Mouse (Mus musculus): ENCODE measurements around the gene Rab31. TPM values are rescaled to one million over a fixed set of nuclear protein-coding genes. Genes with fewer than 3 reads are reported as not detected.

Rab31 gene
- polyA plus RNA-seq (2012; rRNA removed) = 53.2 and 56.6 TPM in 2 replicates

DNA sequence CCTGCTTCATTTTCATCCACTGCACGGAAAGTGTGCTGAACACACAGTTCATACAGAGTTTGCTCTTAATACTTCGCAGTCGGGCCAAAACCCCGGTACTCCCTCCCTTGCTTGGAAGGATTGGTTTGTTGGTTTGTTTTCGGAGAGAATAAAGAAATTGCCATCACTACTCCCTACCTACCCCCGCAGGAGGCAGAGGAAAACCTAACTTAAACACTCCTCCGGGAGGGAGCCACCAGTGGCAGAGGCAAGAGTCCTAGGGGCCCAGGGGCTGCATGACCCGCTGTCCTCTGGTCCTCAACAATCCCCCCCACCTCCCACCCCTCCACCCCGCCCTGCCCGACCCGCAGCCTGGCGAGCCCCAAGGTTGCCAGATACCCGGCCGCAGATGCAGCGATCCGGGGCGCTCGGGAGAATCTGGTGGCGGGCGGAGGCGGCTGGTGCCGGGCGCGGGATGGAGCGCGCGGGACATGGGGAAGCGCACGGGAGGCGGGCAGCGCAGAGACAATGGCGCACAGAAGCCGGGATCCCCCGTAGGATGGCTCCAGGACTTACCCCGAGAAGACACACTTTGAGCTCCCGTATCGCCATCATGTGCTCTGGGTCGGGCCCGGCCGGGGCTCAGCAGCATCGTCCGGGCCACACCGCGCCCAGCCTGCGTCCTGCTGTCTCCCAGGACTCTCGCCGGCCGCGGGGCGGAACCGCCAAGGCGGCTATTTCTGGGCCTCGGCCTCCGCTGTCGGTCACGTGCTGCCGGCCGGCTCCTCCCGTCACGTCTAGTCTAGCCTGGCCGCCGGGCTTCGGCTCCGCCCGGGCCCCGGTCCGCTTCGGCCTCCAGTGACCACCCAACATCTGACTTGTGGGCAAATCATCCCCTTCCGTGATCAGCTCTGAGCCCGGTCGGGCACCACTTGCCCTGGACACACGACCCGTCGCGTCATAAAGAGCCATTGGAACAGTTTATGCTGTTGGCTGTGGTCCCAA, at the start of gene Rab31:
Gene Rab31 (minus strand): TSS at position 802 of the 984 bp plus-strand sequence.
- TF ChIP-seq POLR2A (IDR thresholded peaks at IDR 0.05; ENCODE audit: borderline replicate concordance, extremely low read depth, insufficient read depth, insufficient read length, poor library complexity, severe bottlenecking) = peak; percentile 73; the same call in 1 of the 2 replicates
- TF ChIP-seq CTCF (IDR thresholded peaks at IDR 0.05; ENCODE audit: borderline replicate concordance, extremely low read depth, insufficient read depth, insufficient read length) = no peak
- DNase-seq (ENCODE audit: low read depth) = peak; percentile 81

DNA sequence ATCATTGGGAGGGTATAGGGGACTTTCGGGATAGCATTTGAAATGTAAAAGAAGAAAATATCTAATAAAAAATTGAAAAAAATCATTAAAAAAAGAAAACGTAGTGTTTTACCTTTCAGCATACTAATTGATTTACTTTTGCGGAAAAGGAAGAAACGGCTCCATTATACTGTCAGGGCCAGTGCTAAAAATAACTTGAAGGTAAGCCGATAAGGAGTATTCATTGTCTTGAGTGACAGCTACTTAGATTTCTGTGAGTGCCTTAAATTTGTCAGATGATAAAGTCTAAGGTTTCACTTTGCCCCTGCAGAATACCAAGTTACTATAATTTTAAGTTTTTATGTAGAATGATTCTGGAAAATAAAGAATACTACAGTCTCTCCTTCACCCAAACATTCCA, 47.6 kb upstream of the Rab31 start:
- TF ChIP-seq POLR2A (IDR thresholded peaks at IDR 0.05; ENCODE audit: borderline replicate concordance, extremely low read depth, insufficient read depth, insufficient read length, poor library complexity, severe bottlenecking) = no peak
- TF ChIP-seq CTCF (IDR thresholded peaks at IDR 0.05; ENCODE audit: borderline replicate concordance, extremely low read depth, insufficient read depth, insufficient read length) = no peak
- DNase-seq (ENCODE audit: low read depth) = no peak

DNA sequence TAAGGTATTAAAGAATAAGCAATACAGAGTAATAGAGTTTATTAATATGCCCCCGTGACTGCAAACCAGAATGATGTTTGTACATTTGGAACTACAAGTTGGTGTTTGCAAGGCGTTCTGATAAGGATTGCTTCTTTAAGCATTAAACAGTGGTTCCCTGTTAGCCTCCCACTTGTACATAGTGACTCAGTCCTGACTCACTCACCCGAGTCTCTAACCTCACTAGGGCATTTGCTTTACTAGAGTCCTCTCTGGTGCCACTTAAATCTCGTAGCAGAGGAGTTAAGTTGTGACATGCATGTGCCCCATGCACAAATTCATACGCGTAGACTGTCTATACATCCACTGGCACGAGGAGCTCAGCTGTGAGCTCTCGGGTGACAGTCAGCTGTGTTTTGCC, 41.2 kb upstream of the Rab31 start:
- DNase-seq (ENCODE audit: low read depth) = no peak
- TF ChIP-seq POLR2A (IDR thresholded peaks at IDR 0.05; ENCODE audit: borderline replicate concordance, extremely low read depth, insufficient read depth, insufficient read length, poor library complexity, severe bottlenecking) (no peak), CTCF (IDR thresholded peaks at IDR 0.05; ENCODE audit: borderline replicate concordance, extremely low read depth, insufficient read depth, insufficient read length) (no peak)

DNA sequence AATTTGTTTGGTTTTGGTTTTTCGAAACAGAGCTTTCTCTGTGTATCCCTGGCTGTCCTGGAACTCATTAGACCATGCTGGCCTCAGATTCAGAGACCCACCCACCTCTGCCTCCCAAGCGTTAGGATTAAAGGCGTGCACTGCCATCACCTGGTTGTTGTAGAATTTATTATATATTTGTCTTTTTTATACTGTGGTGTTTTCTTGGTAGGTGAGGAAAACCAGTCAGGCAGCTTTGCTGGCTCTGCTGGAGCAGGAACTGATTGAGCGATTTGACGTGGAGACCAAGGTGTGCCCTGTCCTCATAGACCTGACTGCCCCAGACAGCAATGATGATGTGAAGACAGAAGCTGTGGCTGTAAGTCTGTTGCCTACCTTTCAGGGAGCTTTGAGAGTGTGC, 38.5 kb upstream of the Rab31 start:
- DNase-seq (ENCODE audit: low read depth) = no peak

DNA sequence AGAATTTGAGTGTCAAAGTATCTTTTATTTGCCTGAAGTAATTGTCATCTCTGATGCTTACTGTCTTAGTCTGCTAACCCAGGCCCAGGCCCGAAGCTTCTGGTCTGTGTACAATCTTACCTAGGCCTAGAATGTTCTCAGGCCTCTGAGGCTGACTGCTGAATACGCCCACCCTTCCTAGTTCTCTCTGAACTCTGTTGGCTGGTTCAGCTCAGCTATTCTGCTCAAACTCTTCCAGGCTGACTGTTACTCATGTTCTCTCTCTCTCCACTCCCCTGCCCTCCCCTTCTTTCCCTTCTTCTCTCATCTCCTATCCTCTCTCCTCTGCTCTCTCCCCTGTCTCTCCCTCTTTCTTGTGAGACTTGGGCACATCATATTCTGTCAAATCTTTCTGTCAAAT, 33.9 kb upstream of the Rab31 start:
- DNase-seq (ENCODE audit: low read depth) = no peak
- no peak for TF ChIP-seq POLR2A (IDR thresholded peaks at IDR 0.05; ENCODE audit: borderline replicate concordance, extremely low read depth, insufficient read depth, insufficient read length, poor library complexity, severe bottlenecking)
- TF ChIP-seq CTCF (IDR thresholded peaks at IDR 0.05; ENCODE audit: borderline replicate concordance, extremely low read depth, insufficient read depth, insufficient read length) = no peak

More for the DNA sequence above, 38.5 kb upstream of the Rab31 start:
- TF ChIP-seq POLR2A (IDR thresholded peaks at IDR 0.05; ENCODE audit: borderline replicate concordance, extremely low read depth, insufficient read depth, insufficient read length, poor library complexity, severe bottlenecking) (no peak), CTCF (IDR thresholded peaks at IDR 0.05; ENCODE audit: borderline replicate concordance, extremely low read depth, insufficient read depth, insufficient read length) (no peak)

DNA sequence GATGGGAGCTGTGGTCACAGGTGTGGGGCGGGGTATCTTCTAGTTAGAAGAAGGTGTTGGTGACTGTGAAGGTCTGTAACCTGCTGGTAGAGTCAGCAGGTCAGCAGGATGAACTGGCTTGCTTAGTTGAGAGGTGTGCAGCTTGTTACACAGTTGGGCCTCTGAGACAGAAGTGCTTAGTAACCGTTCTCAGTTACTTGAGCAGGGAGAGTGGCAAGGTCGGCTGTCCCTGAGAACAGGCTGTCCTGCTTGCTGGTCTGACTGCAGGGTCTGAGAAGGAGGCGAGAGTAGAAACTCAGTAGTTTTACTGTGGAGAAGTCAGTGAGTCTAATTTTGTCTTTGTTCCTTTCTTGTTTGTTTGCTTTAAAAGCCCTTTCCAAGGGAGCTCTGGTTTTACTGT, 33.4 kb upstream of the Rab31 start:
- DNase-seq (ENCODE audit: low read depth) = no peak
- TF ChIP-seq POLR2A (IDR thresholded peaks at IDR 0.05; ENCODE audit: borderline replicate concordance, extremely low read depth, insufficient read depth, insufficient read length, poor library complexity, severe bottlenecking) (no peak), CTCF (IDR thresholded peaks at IDR 0.05; ENCODE audit: borderline replicate concordance, extremely low read depth, insufficient read depth, insufficient read length) (no peak)

DNA sequence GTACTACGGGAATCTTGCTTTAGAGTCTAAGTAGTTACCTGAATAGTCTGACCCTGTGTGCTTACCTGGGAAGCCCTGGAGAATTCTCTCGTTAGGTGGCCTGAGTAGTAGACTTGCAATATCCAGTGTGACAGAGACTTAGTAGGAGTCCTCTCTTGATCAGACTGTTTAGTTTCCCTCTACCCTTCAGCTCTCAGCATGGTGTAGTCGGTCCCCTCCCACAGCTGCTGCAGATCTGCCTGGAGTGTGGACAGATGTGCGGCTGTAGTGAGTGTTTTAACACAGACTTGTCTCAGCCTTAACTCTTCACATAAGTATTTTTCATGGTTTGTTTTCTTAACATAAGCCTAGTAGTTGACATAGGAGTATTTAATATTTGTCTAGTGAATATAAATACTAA, 29.5 kb upstream of the Rab31 start:
- TF ChIP-seq POLR2A (IDR thresholded peaks at IDR 0.05; ENCODE audit: borderline replicate concordance, extremely low read depth, insufficient read depth, insufficient read length, poor library complexity, severe bottlenecking) (no peak), CTCF (IDR thresholded peaks at IDR 0.05; ENCODE audit: borderline replicate concordance, extremely low read depth, insufficient read depth, insufficient read length) (no peak)
- DNase-seq (ENCODE audit: low read depth) = no peak

DNA sequence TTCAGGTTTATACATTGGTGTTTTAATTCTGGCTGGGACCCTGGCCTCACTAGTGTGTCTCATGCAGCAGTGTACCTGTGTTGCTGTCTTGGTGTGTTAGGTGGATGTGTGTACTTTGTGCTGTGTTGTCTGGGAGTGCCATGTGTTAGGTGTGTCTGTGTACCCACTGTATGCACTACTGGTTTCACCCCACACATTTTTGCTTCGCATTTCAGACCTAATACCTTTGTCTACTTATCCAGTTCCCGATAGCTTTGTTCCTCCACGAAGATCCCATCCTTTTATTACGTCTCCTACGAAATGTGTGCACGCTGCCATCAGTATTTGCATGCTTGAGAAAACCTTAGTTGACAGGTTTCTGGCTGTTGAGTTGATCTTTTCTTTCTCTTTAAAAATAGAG, 27.9 kb upstream of the Rab31 start:
- TF ChIP-seq CTCF (IDR thresholded peaks at IDR 0.05; ENCODE audit: borderline replicate concordance, extremely low read depth, insufficient read depth, insufficient read length) (no peak), POLR2A (IDR thresholded peaks at IDR 0.05; ENCODE audit: borderline replicate concordance, extremely low read depth, insufficient read depth, insufficient read length, poor library complexity, severe bottlenecking) (no peak)
- DNase-seq (ENCODE audit: low read depth) = no peak

DNA sequence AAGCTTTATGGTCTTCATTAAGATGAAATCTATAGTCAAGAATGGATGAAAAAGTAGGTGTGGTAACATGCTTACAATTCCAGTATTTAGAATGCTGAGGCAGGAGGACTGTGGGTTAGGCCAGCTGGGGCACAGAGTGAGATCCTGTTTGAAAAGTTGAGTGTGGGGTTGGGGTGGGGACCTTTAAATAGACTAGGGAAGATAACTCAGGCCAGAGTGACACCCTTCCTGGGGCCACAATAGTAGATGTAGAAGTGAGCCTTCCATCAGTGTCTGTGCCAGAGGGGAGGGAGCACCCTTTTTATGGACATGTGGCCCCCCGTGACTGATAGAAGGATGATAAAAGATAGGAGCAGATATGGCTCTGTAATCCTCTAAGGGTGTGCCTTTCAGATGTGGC, 26.8 kb upstream of the Rab31 start:
- no peak for TF ChIP-seq CTCF (IDR thresholded peaks at IDR 0.05; ENCODE audit: borderline replicate concordance, extremely low read depth, insufficient read depth, insufficient read length)
- TF ChIP-seq POLR2A (IDR thresholded peaks at IDR 0.05; ENCODE audit: borderline replicate concordance, extremely low read depth, insufficient read depth, insufficient read length, poor library complexity, severe bottlenecking) = no peak
- DNase-seq (ENCODE audit: low read depth) = no peak

DNA sequence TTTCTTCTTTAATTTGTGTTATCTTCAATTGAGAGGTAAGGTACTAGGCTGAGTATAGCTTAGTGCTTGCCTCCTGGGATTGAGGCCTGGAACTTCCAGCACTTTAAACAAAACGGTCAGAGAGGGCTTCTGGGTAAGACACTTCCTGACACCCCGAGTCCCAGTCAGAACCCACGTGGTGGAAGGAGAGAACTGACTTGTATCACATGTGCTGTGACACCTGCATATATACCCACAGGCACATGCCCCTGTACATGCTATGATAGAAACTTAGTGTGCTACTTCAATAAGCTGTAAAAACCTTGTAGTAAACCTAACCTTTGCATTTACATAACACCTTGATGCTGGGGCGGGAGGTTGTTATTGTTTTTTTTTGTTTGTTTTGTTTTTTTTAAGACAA, 25.9 kb upstream of the Rab31 start:
- no peak for DNase-seq (ENCODE audit: low read depth)
- TF ChIP-seq POLR2A (IDR thresholded peaks at IDR 0.05; ENCODE audit: borderline replicate concordance, extremely low read depth, insufficient read depth, insufficient read length, poor library complexity, severe bottlenecking) = no peak
- no peak for TF ChIP-seq CTCF (IDR thresholded peaks at IDR 0.05; ENCODE audit: borderline replicate concordance, extremely low read depth, insufficient read depth, insufficient read length)

DNA sequence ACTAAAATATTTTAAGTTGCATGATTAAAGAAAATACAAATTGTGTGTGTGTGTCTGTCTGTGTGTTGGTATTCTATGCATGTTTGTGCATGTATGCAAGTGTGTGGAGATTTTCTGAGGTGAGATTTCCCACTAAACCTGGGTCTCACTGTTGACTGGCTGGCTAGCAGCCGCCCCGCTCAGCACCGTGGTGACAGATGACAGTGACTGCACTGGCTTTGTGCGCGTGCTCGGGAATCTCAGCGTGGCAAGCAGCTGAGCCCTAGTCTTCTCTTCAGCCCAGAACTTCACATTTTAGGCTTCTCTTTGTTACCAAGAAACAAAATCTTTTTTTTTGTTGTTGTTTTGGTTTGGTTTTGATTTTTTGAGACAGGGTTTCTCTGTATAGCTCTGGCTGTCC, 23.5 kb upstream of the Rab31 start:
- TF ChIP-seq CTCF (IDR thresholded peaks at IDR 0.05; ENCODE audit: borderline replicate concordance, extremely low read depth, insufficient read depth, insufficient read length) = no peak
- no peak for TF ChIP-seq POLR2A (IDR thresholded peaks at IDR 0.05; ENCODE audit: borderline replicate concordance, extremely low read depth, insufficient read depth, insufficient read length, poor library complexity, severe bottlenecking)
- DNase-seq (ENCODE audit: low read depth) = peak; percentile 28

Measured in brain, embryonic 14.5 days (tissue).